Mouse (Mus musculus): ENCODE results near the gene Ptrh1. TPM values are rescaled to one million over a fixed set of nuclear protein-coding genes. Genes with fewer than 3 reads are reported as not detected.

The Ptrh1 gene
- polyA plus RNA-seq, 2 experiments: 1.7 to 1.9 TPM

- no peak overlapping the region for H3K27ac ChIP-seq
- WGBS (ENCODE audit: insufficient replicate concordance): 30% methylated on average over 8 of the region's 8 CpGs
- no peak for TF ChIP-seq EP300 (IDR thresholded peaks at IDR 0.05; ENCODE audit: low read depth)
- peak; percentile 84 for TF ChIP-seq CTCF (IDR thresholded peaks at IDR 0.05; ENCODE audit: low read depth)
- no peak overlapping the region for H3K4me2 ChIP-seq (ENCODE audit: low read depth)
- no peak overlapping the region for H3K4me3 ChIP-seq (ENCODE audit: insufficient read depth in 1 of 2, low read depth in 2 of 2, low read length in 2 of 2)
- H3K27me3 ChIP-seq (ENCODE audit: control insufficient read depth, insufficient read depth, low read length): no peaks in the 10 kb centered on the region
- peak in 1 of 3 experiments; percentile 24 for DNase-seq (ENCODE audit: low read depth in 3 of 3, low spot score in 3 of 3)
- no peaks in the 10 kb centered on the region for H3K9me3 ChIP-seq (ENCODE audit: control insufficient read depth, low read length)
- no peak for ATAC-seq (ENCODE audit: insufficient read depth)
- peaks cover 2 to 5% of the 10 kb centered on the region in 2 experiments; a peak in 3 of 4 replicates for H3K4me1 ChIP-seq (replicated peaks; ENCODE audit: control insufficient read depth in 2 of 2, insufficient read depth in 2 of 2, low read length in 1 of 2)
- H3K9ac ChIP-seq (replicated peaks): no peak overlapping the region
- H3K36me3 ChIP-seq (replicated peaks; ENCODE audit: control insufficient read depth, insufficient read depth, low read depth): no peaks in the 10 kb centered on the region
Observed at GRCm38 (mm10) chr2:32779131-32779530, 3.5 kb downstream of the Ptrh1 start.

GRCm38 (mm10) chr2:32779714-32780113 is 4.1 kb downstream of the Ptrh1 start:
- ATAC-seq (ENCODE audit: insufficient read depth) (no peak), DNase-seq (ENCODE audit: low read depth in 3 of 3, low spot score in 3 of 3) (no peak)
- Histone ChIP-seq H3K27ac (no peak overlapping the region), H3K4me2 (ENCODE audit: low read depth) (no peak overlapping the region), H3K9me3 (ENCODE audit: control insufficient read depth, low read length) (no peaks in the 10 kb centered on the region), H3K27me3 (ENCODE audit: control insufficient read depth, insufficient read depth, low read length) (no peaks in the 10 kb centered on the region), H3K36me3 (replicated peaks; ENCODE audit: control insufficient read depth, insufficient read depth, low read depth) (no peaks in the 10 kb centered on the region), H3K4me3 (ENCODE audit: insufficient read depth in 1 of 2, low read depth in 2 of 2, low read length in 2 of 2) (no peak overlapping the region), H3K4me1 (replicated peaks; ENCODE audit: control insufficient read depth in 2 of 2, insufficient read depth in 2 of 2, low read length in 1 of 2) (peaks cover 2 to 5% of the 10 kb centered on the region in 2 experiments; a peak in 3 of 4 replicates), H3K9ac (replicated peaks) (no peak overlapping the region)
- TF ChIP-seq EP300 (IDR thresholded peaks at IDR 0.05; ENCODE audit: low read depth) (no peak), CTCF (IDR thresholded peaks at IDR 0.05; ENCODE audit: low read depth) (no peak)
- WGBS (ENCODE audit: insufficient replicate concordance): 71% methylated on average over 6 of the region's 6 CpGs

GRCm38 (mm10) chr2:32781710-32782109 is 6.1 kb downstream of the Ptrh1 start:
- Histone ChIP-seq H3K27ac (no peak overlapping the region), H3K4me2 (ENCODE audit: low read depth) (no peak overlapping the region), H3K4me3 (ENCODE audit: insufficient read depth in 1 of 2, low read depth in 2 of 2, low read length in 2 of 2) (no peak overlapping the region), H3K27me3 (ENCODE audit: control insufficient read depth, insufficient read depth, low read length) (no peaks in the 10 kb centered on the region), H3K36me3 (replicated peaks; ENCODE audit: control insufficient read depth, insufficient read depth, low read depth) (no peaks in the 10 kb centered on the region), H3K4me1 (replicated peaks; ENCODE audit: control insufficient read depth in 2 of 2, insufficient read depth in 2 of 2, low read length in 1 of 2) (no peaks in the 10 kb centered on the region), H3K9me3 (ENCODE audit: control insufficient read depth, low read length) (no peaks in the 10 kb centered on the region), H3K9ac (replicated peaks) (no peak overlapping the region)
- ATAC-seq (ENCODE audit: insufficient read depth) (no peak), DNase-seq (ENCODE audit: low read depth in 3 of 3, low spot score in 3 of 3) (no peak)
- WGBS (ENCODE audit: insufficient replicate concordance): 59% methylated on average over 6 of the region's 6 CpGs
- no peak for TF ChIP-seq CTCF (IDR thresholded peaks at IDR 0.05; ENCODE audit: low read depth)
- TF ChIP-seq EP300 (IDR thresholded peaks at IDR 0.05; ENCODE audit: low read depth): no peak

- DNase-seq (ENCODE audit: low read depth in 3 of 3, low spot score in 3 of 3) (no peak), ATAC-seq (ENCODE audit: insufficient read depth) (no peak)
- 48% methylated on average over 4 of the region's 4 CpGs for WGBS (ENCODE audit: insufficient replicate concordance)
- Histone ChIP-seq H3K9me3 (ENCODE audit: control insufficient read depth, low read length) (no peaks in the 10 kb centered on the region), H3K27ac (no peak within 1 kb of the TSS), H3K27me3 (ENCODE audit: control insufficient read depth, insufficient read depth, low read length) (no peaks in the 10 kb centered on the region), H3K4me1 (replicated peaks; ENCODE audit: control insufficient read depth in 2 of 2, insufficient read depth in 2 of 2, low read length in 1 of 2) (no peaks in the 10 kb centered on the region), H3K4me3 (ENCODE audit: insufficient read depth in 1 of 2, low read depth in 2 of 2, low read length in 2 of 2) (no peak within 1 kb of the TSS), H3K9ac (replicated peaks) (no peak within 1 kb of the TSS), H3K4me2 (ENCODE audit: low read depth) (no peak within 1 kb of the TSS), H3K36me3 (replicated peaks; ENCODE audit: control insufficient read depth, insufficient read depth, low read depth) (no peaks in the 10 kb centered on the region)
- no peak for TF ChIP-seq CTCF (IDR thresholded peaks at IDR 0.05; ENCODE audit: low read depth)
- no peak for TF ChIP-seq EP300 (IDR thresholded peaks at IDR 0.05; ENCODE audit: low read depth)
Observed at GRCm38 (mm10) chr2:32784048-32784681, 8.6 kb downstream of the Ptrh1 start, which contains the start of gene Cfap157. Gene Cfap157 (minus strand): TSS chr2:32784428.

DNA sequence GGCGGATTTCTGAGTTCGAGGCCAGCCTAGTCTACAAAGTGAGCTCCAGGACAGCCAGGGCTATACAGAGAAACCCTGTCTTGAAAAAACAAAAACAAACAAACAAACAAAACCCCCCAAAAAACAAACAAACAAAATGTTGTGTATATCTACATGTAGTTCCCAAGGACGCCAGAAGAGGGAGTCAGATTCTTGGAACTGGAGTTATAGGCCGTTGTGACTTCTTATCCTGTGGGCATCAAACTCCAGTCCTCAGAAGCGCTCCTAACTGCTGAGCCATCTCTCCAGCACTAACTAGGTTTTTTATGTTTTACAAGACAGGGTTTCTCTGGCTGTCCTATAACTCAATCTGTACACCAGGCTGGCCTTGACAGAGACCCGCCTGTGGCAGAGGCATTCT is 11.6 kb downstream of the Ptrh1 start:
- H3K9ac ChIP-seq (replicated peaks): no peak overlapping the region
- H3K9me3 ChIP-seq (ENCODE audit: control insufficient read depth, low read length): no peaks in the 10 kb centered on the region
- no peak overlapping the region for H3K4me2 ChIP-seq (ENCODE audit: low read depth)
- TF ChIP-seq EP300 (IDR thresholded peaks at IDR 0.05; ENCODE audit: low read depth) (no peak), CTCF (IDR thresholded peaks at IDR 0.05; ENCODE audit: low read depth) (peak; percentile 61)
- ATAC-seq (ENCODE audit: insufficient read depth): no peak
- H3K4me3 ChIP-seq (ENCODE audit: insufficient read depth in 1 of 2, low read depth in 2 of 2, low read length in 2 of 2): no peak overlapping the region
- DNase-seq (ENCODE audit: low read depth in 3 of 3, low spot score in 3 of 3): no peak
- WGBS (ENCODE audit: insufficient replicate concordance): 39% methylated on average over 6 of the region's 6 CpGs
- no peaks in the 10 kb centered on the region for H3K27me3 ChIP-seq (ENCODE audit: control insufficient read depth, insufficient read depth, low read length)
- H3K4me1 ChIP-seq (replicated peaks; ENCODE audit: control insufficient read depth in 2 of 2, insufficient read depth in 2 of 2, low read length in 1 of 2): no peaks in the 10 kb centered on the region
- no peaks in the 10 kb centered on the region for H3K36me3 ChIP-seq (replicated peaks; ENCODE audit: control insufficient read depth, insufficient read depth, low read depth)
- H3K27ac ChIP-seq: no peak overlapping the region

Data from liver, embryonic 14.5 days (tissue).